Mouse (Mus musculus): ENCODE measurements around the gene Med23. TPM values are rescaled to one million over a fixed set of nuclear protein-coding genes. Genes with fewer than 3 reads are reported as not detected.

The Med23 gene
- polyA plus RNA-seq, 1 experiment = 19.5 TPM

GRCm38 (mm10) chr10:24886008-24886407 is 16.2 kb downstream of the Med23 start:
- H3K4me1 ChIP-seq (ENCODE audit: control insufficient read depth, insufficient read depth, low read length) = no peaks in the 10 kb centered on the region
- H3K4me3 ChIP-seq (ENCODE audit: control insufficient read depth, low read depth, low read length) = no peak overlapping the region
- TF ChIP-seq CTCF (IDR thresholded peaks at IDR 0.05; ENCODE audit: control insufficient read depth, insufficient read depth, insufficient replicate concordance, low read depth, low read length) (no peak), POLR2A (IDR thresholded peaks at IDR 0.05; ENCODE audit: control insufficient read depth, low read depth, low read length) (no peak)
- no peaks in the 10 kb centered on the region for H3K27me3 ChIP-seq (ENCODE audit: control insufficient read depth, insufficient read depth, low read length)
- no peak overlapping the region for H3K27ac ChIP-seq (ENCODE audit: control insufficient read depth, insufficient read depth, low read depth, low read length)
- peaks cover 5% of the 10 kb centered on the region; the same call in 1 of the 2 replicates for H3K36me3 ChIP-seq (ENCODE audit: control insufficient read depth, insufficient read depth, low read length)

GRCm38 (mm10) chr10:24888343-24888742 is 18.6 kb downstream of the Med23 start:
- Histone ChIP-seq H3K36me3 (ENCODE audit: control insufficient read depth, insufficient read depth, low read length) (peaks cover 2% of the 10 kb centered on the region; the same call in 1 of the 2 replicates), H3K27me3 (ENCODE audit: control insufficient read depth, insufficient read depth, low read length) (no peaks in the 10 kb centered on the region)

GRCm38 (mm10) chr10:24895927-24896326 is 26.1 kb downstream of the Med23 start:
- TF ChIP-seq POLR2A (IDR thresholded peaks at IDR 0.05; ENCODE audit: control insufficient read depth, low read depth, low read length) (no peak), CTCF (IDR thresholded peaks at IDR 0.05; ENCODE audit: control insufficient read depth, insufficient read depth, insufficient replicate concordance, low read depth, low read length) (no peak)
- Histone ChIP-seq H3K27ac (ENCODE audit: control insufficient read depth, insufficient read depth, low read depth, low read length) (no peak overlapping the region), H3K4me3 (ENCODE audit: control insufficient read depth, low read depth, low read length) (no peak overlapping the region), H3K4me1 (ENCODE audit: control insufficient read depth, insufficient read depth, low read length) (no peaks in the 10 kb centered on the region), H3K36me3 (ENCODE audit: control insufficient read depth, insufficient read depth, low read length) (peaks cover 2% of the 10 kb centered on the region), H3K27me3 (ENCODE audit: control insufficient read depth, insufficient read depth, low read length) (no peaks in the 10 kb centered on the region)

More at GRCm38 (mm10) chr10:24888343-24888742, 18.6 kb downstream of the Med23 start:
- Histone ChIP-seq H3K4me3 (ENCODE audit: control insufficient read depth, low read depth, low read length) (no peak overlapping the region), H3K27ac (ENCODE audit: control insufficient read depth, insufficient read depth, low read depth, low read length) (no peak overlapping the region), H3K4me1 (ENCODE audit: control insufficient read depth, insufficient read depth, low read length) (no peaks in the 10 kb centered on the region)
- TF ChIP-seq POLR2A (IDR thresholded peaks at IDR 0.05; ENCODE audit: control insufficient read depth, low read depth, low read length) (no peak), CTCF (IDR thresholded peaks at IDR 0.05; ENCODE audit: control insufficient read depth, insufficient read depth, insufficient replicate concordance, low read depth, low read length) (no peak)

GRCm38 (mm10) chr10:24905627-24906026 is 35.8 kb downstream of the Med23 start:
- peaks cover 11% of the 10 kb centered on the region for H3K36me3 ChIP-seq (ENCODE audit: control insufficient read depth, insufficient read depth, low read length)
- H3K4me3 ChIP-seq (ENCODE audit: control insufficient read depth, low read depth, low read length) = no peak overlapping the region
- no peak for TF ChIP-seq CTCF (IDR thresholded peaks at IDR 0.05; ENCODE audit: control insufficient read depth, insufficient read depth, insufficient replicate concordance, low read depth, low read length)
- no peak for TF ChIP-seq POLR2A (IDR thresholded peaks at IDR 0.05; ENCODE audit: control insufficient read depth, low read depth, low read length)
- H3K27ac ChIP-seq (ENCODE audit: control insufficient read depth, insufficient read depth, low read depth, low read length) = no peak overlapping the region
- no peaks in the 10 kb centered on the region for H3K27me3 ChIP-seq (ENCODE audit: control insufficient read depth, insufficient read depth, low read length)
- H3K4me1 ChIP-seq (ENCODE audit: control insufficient read depth, insufficient read depth, low read length) = no peaks in the 10 kb centered on the region

- H3K4me1 ChIP-seq (ENCODE audit: control insufficient read depth, insufficient read depth, low read length) = no peaks in the 10 kb centered on the region
- H3K4me3 ChIP-seq (ENCODE audit: control insufficient read depth, low read depth, low read length) = no peak overlapping the region
- peaks cover 2% of the 10 kb centered on the region for H3K36me3 ChIP-seq (ENCODE audit: control insufficient read depth, insufficient read depth, low read length)
- H3K27me3 ChIP-seq (ENCODE audit: control insufficient read depth, insufficient read depth, low read length) = no peaks in the 10 kb centered on the region
- no peak overlapping the region for H3K27ac ChIP-seq (ENCODE audit: control insufficient read depth, insufficient read depth, low read depth, low read length)
- TF ChIP-seq POLR2A (IDR thresholded peaks at IDR 0.05; ENCODE audit: control insufficient read depth, low read depth, low read length) = no peak
- TF ChIP-seq CTCF (IDR thresholded peaks at IDR 0.05; ENCODE audit: control insufficient read depth, insufficient read depth, insufficient replicate concordance, low read depth, low read length) = no peak
Measured at GRCm38 (mm10) chr10:24911199-24911598, 41.4 kb downstream of the Med23 start.

GRCm38 (mm10) chr10:24912576-24912975 is 42.8 kb downstream of the Med23 start:
- Histone ChIP-seq H3K4me3 (ENCODE audit: control insufficient read depth, low read depth, low read length) (no peak overlapping the region), H3K27me3 (ENCODE audit: control insufficient read depth, insufficient read depth, low read length) (no peaks in the 10 kb centered on the region), H3K27ac (ENCODE audit: control insufficient read depth, insufficient read depth, low read depth, low read length) (no peak overlapping the region), H3K4me1 (ENCODE audit: control insufficient read depth, insufficient read depth, low read length) (no peaks in the 10 kb centered on the region), H3K36me3 (ENCODE audit: control insufficient read depth, insufficient read depth, low read length) (no peaks in the 10 kb centered on the region; the same call in 1 of the 2 replicates)
- TF ChIP-seq CTCF (IDR thresholded peaks at IDR 0.05; ENCODE audit: control insufficient read depth, insufficient read depth, insufficient replicate concordance, low read depth, low read length) (no peak), POLR2A (IDR thresholded peaks at IDR 0.05; ENCODE audit: control insufficient read depth, low read depth, low read length) (no peak)

GRCm38 (mm10) chr10:24915486-24915885 is 45.7 kb downstream of the Med23 start:
- Histone ChIP-seq H3K27me3 (ENCODE audit: control insufficient read depth, insufficient read depth, low read length) (no peaks in the 10 kb centered on the region), H3K4me1 (ENCODE audit: control insufficient read depth, insufficient read depth, low read length) (no peaks in the 10 kb centered on the region), H3K36me3 (ENCODE audit: control insufficient read depth, insufficient read depth, low read length) (no peaks in the 10 kb centered on the region; the same call in 1 of the 2 replicates), H3K4me3 (ENCODE audit: control insufficient read depth, low read depth, low read length) (no peak overlapping the region), H3K27ac (ENCODE audit: control insufficient read depth, insufficient read depth, low read depth, low read length) (no peak overlapping the region)
- TF ChIP-seq CTCF (IDR thresholded peaks at IDR 0.05; ENCODE audit: control insufficient read depth, insufficient read depth, insufficient replicate concordance, low read depth, low read length) (no peak), POLR2A (IDR thresholded peaks at IDR 0.05; ENCODE audit: control insufficient read depth, low read depth, low read length) (no peak)

- H3K4me3 ChIP-seq (ENCODE audit: control insufficient read depth, low read depth, low read length) = no peak overlapping the region
- no peak overlapping the region for H3K27ac ChIP-seq (ENCODE audit: control insufficient read depth, insufficient read depth, low read depth, low read length)
- H3K27me3 ChIP-seq (ENCODE audit: control insufficient read depth, insufficient read depth, low read length) = no peaks in the 10 kb centered on the region
- H3K4me1 ChIP-seq (ENCODE audit: control insufficient read depth, insufficient read depth, low read length) = peaks cover 2% of the 10 kb centered on the region; the same call in 1 of the 2 replicates
- no peaks in the 10 kb centered on the region for H3K36me3 ChIP-seq (ENCODE audit: control insufficient read depth, insufficient read depth, low read length)
- TF ChIP-seq POLR2A (IDR thresholded peaks at IDR 0.05; ENCODE audit: control insufficient read depth, low read depth, low read length) = no peak
- TF ChIP-seq CTCF (IDR thresholded peaks at IDR 0.05; ENCODE audit: control insufficient read depth, insufficient read depth, insufficient replicate concordance, low read depth, low read length) = no peak
Measured at GRCm38 (mm10) chr10:24922977-24923376, 53.2 kb downstream of the Med23 start.
